Mouse (Mus musculus): ENCODE results near the gene Gm13698. TPM values are rescaled to one million over a fixed set of nuclear protein-coding genes. Genes with fewer than 3 reads are reported as not detected.
"Not testable (repeated sequence)": the region's sequence is repeated elsewhere in the genome, so short reads cannot be mapped to it uniquely, and the experiment has no call there.

Gene Gm13698
- polyA plus RNA-seq, 1 experiment from 2014 or later: not detected

- H3K36me3 ChIP-seq; ATAC-seq (replicated peaks); H3K27me3 ChIP-seq; H3K4me2 ChIP-seq (replicated peaks); H3K9me3 ChIP-seq; H3K4me3 ChIP-seq; H3K9ac ChIP-seq (replicated peaks); H3K4me1 ChIP-seq; H3K27ac ChIP-seq (replicated peaks): not testable (repeated sequence)
- 93% methylated on average over 3 of the region's 3 CpGs for WGBS
Observed at GRCm38 (mm10) chr2:83994526-83994925, 39.0 kb downstream of the Gm13698 start.

Other genes with a start within 250 kb of the Gm13698 start
- gene Itgav, start 231.3 kb upstream of the Gm13698 start, polyA plus RNA-seq (2015; fragmentation: Nextera tagmentation; extraction: Ambion mirVana): 18.2 and 19.9 TPM in 2 replicates
- gene Fam171b, start 143.1 kb upstream of the Gm13698 start, polyA plus RNA-seq (2015; fragmentation: Nextera tagmentation; extraction: Ambion mirVana): 63.5 and 67.5 TPM in 2 replicates
- gene Zswim2, start 14.5 kb upstream of the Gm13698 start, polyA plus RNA-seq (2015; fragmentation: Nextera tagmentation; extraction: Ambion mirVana): 0.10 TPM in 1 of 2 replicates, not detected in the other
- gene Gm13693, start 5.8 kb downstream of the Gm13698 start, polyA plus RNA-seq (2015; fragmentation: Nextera tagmentation; extraction: Ambion mirVana): not detected in 2 replicates
- not detected in 2 replicates for gene Gm13695, start 11.6 kb downstream of the Gm13698 start, polyA plus RNA-seq (2015; fragmentation: Nextera tagmentation; extraction: Ambion mirVana)
- gene Gm13696, start 17.4 kb downstream of the Gm13698 start, polyA plus RNA-seq (2015; fragmentation: Nextera tagmentation; extraction: Ambion mirVana): not detected in 2 replicates
- gene Gm13694, start 23.2 kb downstream of the Gm13698 start, polyA plus RNA-seq (2015; fragmentation: Nextera tagmentation; extraction: Ambion mirVana): not detected in 2 replicates
- not detected in 2 replicates for gene Gm13697, start 29.1 kb downstream of the Gm13698 start, polyA plus RNA-seq (2015; fragmentation: Nextera tagmentation; extraction: Ambion mirVana)
- gene Gm13691, start 34.9 kb downstream of the Gm13698 start, polyA plus RNA-seq (2015; fragmentation: Nextera tagmentation; extraction: Ambion mirVana): not detected in 2 replicates

All from forebrain, embryonic 15.5 days (tissue).